Mouse (Mus musculus) limb, embryonic 14.5 days (tissue): ENCODE results near the gene Mmrn2. TPM values are rescaled to one million over a fixed set of nuclear protein-coding genes. Genes with fewer than 3 reads are reported as not detected.
A peak's percentile ranks its signal among the peaks of the same experiment; 100 is the strongest.
"Not testable (repeated sequence)": the region's sequence is repeated elsewhere in the genome, so short reads cannot be mapped to it uniquely, and the experiment has no call there.

Experiments
- ATAC-seq: fragments of 200-750 bp; cut with Nextera tagmentation; 2 replicates; pipeline ENCODE4 v1.8.0; 2017; ENCODE audit warnings: low read depth, moderate number of reproducible peaks, moderate TSS enrichment; ENCODE audit not compliant: low FRiP score
- DNase-seq: peaks from one replicate; pipeline ENCODE4 v3.0.0-alpha.2; 2015; ENCODE audit warnings: low spot score
- H3K27ac ChIP-seq: fragments of 300-500 bp; sonication (generic); replicated peaks from 2 replicates; pipeline ENCODE4 v1.5.1; 2014; ENCODE audit warnings: low read depth, mild to moderate bottlenecking, low read length, moderate library complexity, mixed read lengths
- H3K27me3 ChIP-seq: fragments of 300-500 bp; sonication (generic); 2 replicates; pipeline ENCODE4 v1.6.1; 2014; ENCODE audit warnings: low read length, mixed read lengths; ENCODE audit not compliant: control insufficient read depth, insufficient read depth
- H3K36me3 ChIP-seq: fragments of 300-500 bp; sonication (generic); 2 replicates; pipeline ENCODE4 v1.6.1; 2014; ENCODE audit warnings: mild to moderate bottlenecking, low read length, moderate library complexity, mixed read lengths; ENCODE audit not compliant: control insufficient read depth, insufficient read depth
- H3K4me1 ChIP-seq: fragments of 300-500 bp; sonication (generic); 2 replicates; pipeline ENCODE4 v1.6.1; 2014; ENCODE audit warnings: antibody characterized with exemption, low read length, mixed read lengths; ENCODE audit not compliant: control insufficient read depth, insufficient read depth
- H3K4me2 ChIP-seq: fragments of 300-500 bp; sonication (generic); replicated peaks from 2 replicates; pipeline ENCODE4 v1.6.1; 2014; ENCODE audit warnings: low read depth, mild to moderate bottlenecking, low read length, moderate library complexity; ENCODE audit not compliant: severe bottlenecking
- H3K4me3 ChIP-seq: fragments of 300-500 bp; sonication (generic); replicated peaks from 2 replicates; pipeline ENCODE4 v1.5.1; 2014; ENCODE audit warnings: low read length
- H3K9ac ChIP-seq: fragments of 300-500 bp; sonication (generic); 2 replicates; pipeline ENCODE4 v1.6.1; 2014; ENCODE audit warnings: mild to moderate bottlenecking, low read depth, low read length, moderate library complexity; ENCODE audit not compliant: severe bottlenecking
- H3K9me3 ChIP-seq: fragments of 300-500 bp; sonication (generic); 2 replicates; pipeline ENCODE4 v1.6.1; 2016; ENCODE audit warnings: low read length; ENCODE audit not compliant: control insufficient read depth
- POLR2A ChIP-seq: fragments of 200-500 bp; IDR thresholded peaks from 2 replicates; pipeline ENCODE4 v1.8.0; 2012; ENCODE audit warnings: inconsistent platforms, mild to moderate bottlenecking, moderate library complexity, borderline replicate concordance; ENCODE audit not compliant: insufficient read depth, insufficient read length; ENCODE audit errors: extremely low read depth
- WGBS: fragments of 180-500 bp; shearing (Covaris S2); extraction: QIAGEN DNeasy Blood & Tissue Kit; methylation state at CpG from one replicate; pipeline ENCODE4 v1.1.7; 2014; 5-methylcytosine and 5-hydroxymethylcytosine counted together
- polyA plus RNA-seq, 2 experiments: library from polyadenylated mRNA; depleted of rRNA in 1 of 2; stranded (reverse) in 1 of 2; unstranded in 1 of 2; fragments of >200 nt; fragmentation: Nextera tagmentation in 1 of 2; extraction: Ambion mirVana in 1 of 2; gene quantifications; 2 replicates each; pipeline versions ENCODE4 v1.2.1 to v1.2.3; 2012 to 2014

Mmrn2 gene
- polyA plus RNA-seq, 2 experiments, result 4.5 to 7.7 TPM

DNA sequence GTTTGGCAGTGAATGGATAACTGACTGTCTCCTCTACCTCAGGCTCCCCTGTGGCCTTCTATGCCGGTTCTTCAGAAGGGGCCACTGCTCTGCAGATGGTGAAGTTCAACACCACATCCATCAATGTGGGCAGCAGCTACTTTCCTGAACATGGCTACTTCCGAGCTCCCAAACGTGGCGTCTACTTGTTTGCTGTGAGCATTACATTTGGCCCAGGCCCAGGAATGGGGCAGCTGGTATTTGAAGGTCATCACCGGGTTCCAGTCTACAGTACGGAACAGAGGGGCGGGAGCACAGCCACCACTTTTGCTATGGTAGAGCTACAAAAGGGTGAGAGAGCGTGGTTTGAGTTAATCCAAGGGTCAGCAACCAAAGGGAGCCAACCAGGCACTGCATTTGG is 27.6 kb downstream of the Mmrn2 start:
- Histone ChIP-seq H3K27ac (no peak overlapping the region), H3K4me1 (no peaks in the 10 kb centered on the region), H3K4me2 (no peak overlapping the region), H3K27me3 (no peaks in the 10 kb centered on the region), H3K9ac (no peak overlapping the region), H3K9me3 (no peaks in the 10 kb centered on the region), H3K4me3 (no peak overlapping the region), H3K36me3 (peaks cover 43% of the 10 kb centered on the region)
- DNase-seq (no peak), ATAC-seq (no peak)
- 85% methylated on average over 8 of the region's 8 CpGs for WGBS
- no peak for TF ChIP-seq POLR2A

DNA sequence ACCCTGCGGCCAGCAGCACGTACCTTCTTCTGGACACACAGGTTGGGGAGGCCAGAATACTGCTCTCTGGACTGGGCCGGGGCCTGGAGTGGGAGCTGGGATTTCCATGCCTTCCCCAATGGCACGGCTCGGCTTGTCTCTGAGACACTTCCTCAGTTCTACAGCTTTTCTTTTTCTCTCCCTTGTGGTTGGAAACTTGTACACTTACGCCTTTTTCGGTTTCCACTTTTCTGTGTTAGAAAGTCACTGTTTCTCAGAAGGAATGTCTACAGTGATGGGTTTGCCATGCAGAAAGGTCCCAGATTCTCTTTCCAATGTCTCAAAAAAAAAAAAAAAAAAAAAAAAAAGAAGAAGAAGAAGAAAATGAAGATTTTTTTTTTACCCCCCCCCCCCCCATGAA is 28.2 kb downstream of the Mmrn2 start:
- no peak overlapping the region for H3K9ac ChIP-seq
- H3K4me3 ChIP-seq, result no peak overlapping the region
- no peaks in the 10 kb centered on the region for H3K27me3 ChIP-seq
- WGBS, result 95% methylated on average over 7 of the region's 7 CpGs
- DNase-seq, result no peak
- H3K27ac ChIP-seq, result no peak overlapping the region
- TF ChIP-seq POLR2A, result no peak
- H3K4me2 ChIP-seq, result no peak overlapping the region
- H3K36me3 ChIP-seq, result peaks cover 46% of the 10 kb centered on the region
- H3K9me3 ChIP-seq, result no peaks in the 10 kb centered on the region
- ATAC-seq, result no peak
- no peaks in the 10 kb centered on the region for H3K4me1 ChIP-seq

DNA sequence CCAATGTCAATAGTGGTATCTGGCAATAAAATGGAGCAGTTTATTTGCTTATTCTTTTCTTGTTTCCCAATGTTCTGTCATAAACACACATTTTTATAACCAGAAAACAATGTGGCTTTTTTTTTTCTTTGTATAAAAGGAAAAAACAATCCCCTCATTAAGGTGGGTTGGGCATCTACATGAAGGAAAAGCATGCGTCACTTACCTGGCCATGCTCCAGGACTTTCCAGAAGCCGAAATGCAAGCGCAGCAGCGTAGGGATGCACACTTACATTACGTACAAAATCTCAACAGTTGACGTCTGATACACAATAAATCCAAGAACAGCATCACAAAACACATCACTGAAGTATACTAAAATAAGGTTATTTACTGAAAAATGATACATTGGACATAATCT is 35.5 kb downstream of the Mmrn2 start:
- H3K4me1 ChIP-seq, result no peaks in the 10 kb centered on the region
- no peak for TF ChIP-seq POLR2A
- H3K4me3 ChIP-seq, result no peak overlapping the region
- H3K27me3 ChIP-seq, result no peaks in the 10 kb centered on the region
- no peak overlapping the region for H3K27ac ChIP-seq
- no peak for DNase-seq
- ATAC-seq, result no peak
- 95% methylated on average over 6 of the region's 6 CpGs for WGBS
- no peaks in the 10 kb centered on the region for H3K9me3 ChIP-seq
- H3K9ac ChIP-seq, result no peak overlapping the region
- peaks cover 78% of the 10 kb centered on the region for H3K36me3 ChIP-seq
- H3K4me2 ChIP-seq, result no peak overlapping the region

DNA sequence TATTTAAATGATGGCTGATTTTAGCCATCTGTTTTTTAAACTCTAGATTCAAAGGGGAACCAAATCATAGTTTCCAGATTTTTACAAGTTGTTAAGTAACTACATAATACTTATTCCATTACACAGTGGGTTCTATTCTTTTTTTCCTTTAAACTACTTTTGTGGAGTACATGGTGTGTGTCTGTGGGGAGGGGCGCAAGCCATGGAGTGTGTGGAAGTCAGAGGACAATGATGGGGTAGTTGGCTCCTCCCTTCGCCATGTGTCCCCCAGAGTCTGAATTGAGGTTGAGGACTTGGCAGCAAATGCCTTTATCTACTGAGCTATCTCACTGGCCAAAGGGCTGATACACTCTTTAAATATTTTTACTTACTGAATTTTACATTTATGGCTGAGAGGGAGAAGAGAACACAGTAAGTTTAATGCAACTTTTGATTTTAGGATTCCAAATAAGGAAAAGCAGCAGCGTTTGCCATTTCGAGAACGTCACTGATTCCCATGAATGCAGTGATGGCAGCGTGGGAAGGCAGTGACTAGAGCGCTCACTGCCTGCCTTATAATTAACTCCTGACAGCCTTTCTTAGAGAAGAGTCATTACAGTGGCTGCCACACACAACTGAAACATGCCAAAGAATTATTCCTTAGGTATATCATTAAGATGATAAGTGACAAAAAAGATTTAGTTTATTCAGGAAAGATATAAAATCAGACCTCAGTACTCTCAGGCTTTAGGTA is 37.1 kb downstream of the Mmrn2 start:
- Histone ChIP-seq H3K9ac (no peak overlapping the region), H3K27me3 (no peaks in the 10 kb centered on the region), H3K9me3 (no peaks in the 10 kb centered on the region), H3K4me1 (no peaks in the 10 kb centered on the region), H3K36me3 (peaks cover 73% of the 10 kb centered on the region), H3K27ac (no peak overlapping the region), H3K4me2 (no peak overlapping the region), H3K4me3 (no peak overlapping the region)
- no peak for DNase-seq
- no peak for ATAC-seq
- 87% methylated on average over 7 of the region's 7 CpGs for WGBS
- TF ChIP-seq POLR2A, result no peak

DNA sequence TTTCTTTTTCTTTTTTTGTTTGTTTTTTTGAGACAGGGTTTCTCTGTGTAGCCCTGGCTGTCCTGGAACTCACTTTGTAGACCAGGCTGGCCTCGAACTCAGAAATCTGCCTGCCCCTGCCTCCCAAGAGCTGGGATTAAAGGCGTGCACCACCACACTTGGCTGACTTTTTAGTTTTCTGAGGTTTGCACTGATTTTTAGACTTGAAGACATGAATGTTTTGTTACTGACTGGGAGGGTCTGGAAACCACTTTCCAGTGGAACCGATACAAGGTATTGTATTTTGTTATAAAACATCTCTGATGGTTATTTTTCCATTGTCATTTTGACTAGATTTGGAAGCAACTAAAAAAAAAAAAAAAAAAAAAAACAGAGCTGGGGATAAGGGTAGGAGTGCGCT is 41.7 kb downstream of the Mmrn2 start:
- not testable (repeated sequence) for H3K4me1 ChIP-seq, DNase-seq, H3K9ac ChIP-seq, H3K9me3 ChIP-seq, H3K27me3 ChIP-seq, H3K4me2 ChIP-seq, ATAC-seq, H3K27ac ChIP-seq, H3K4me3 ChIP-seq
- H3K36me3 ChIP-seq, result peaks cover 77% of the 10 kb centered on the region
- WGBS, result 92% methylated on average over 4 of the region's 4 CpGs

DNA sequence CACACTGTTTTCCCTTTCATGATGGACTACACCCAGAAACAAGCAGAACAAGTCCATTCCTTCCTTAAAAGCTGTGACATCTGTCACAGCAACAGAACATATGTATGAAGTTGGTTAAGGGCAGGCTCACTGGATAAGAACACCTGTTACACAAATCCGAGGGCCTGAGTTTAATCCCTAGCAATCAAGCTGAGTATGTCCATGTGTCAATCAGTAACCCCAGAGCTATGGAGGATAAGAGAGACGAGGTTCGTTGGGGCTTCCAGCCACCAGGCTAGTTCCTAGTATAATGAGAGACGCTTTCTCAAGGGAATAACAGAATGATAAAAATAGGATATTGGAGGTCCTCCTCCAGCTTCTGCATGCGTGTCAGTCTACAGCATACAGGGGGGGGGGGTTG is 42.2 kb downstream of the Mmrn2 start:
- WGBS, result 84% methylated on average over 5 of the region's 5 CpGs
- peaks cover 78% of the 10 kb centered on the region for H3K36me3 ChIP-seq

More for the DNA sequence above, 42.2 kb downstream of the Mmrn2 start:
- TF ChIP-seq POLR2A, result no peak
- H3K27ac ChIP-seq, result no peak overlapping the region
- no peak overlapping the region for H3K4me3 ChIP-seq
- H3K4me1 ChIP-seq, result no peaks in the 10 kb centered on the region
- H3K9me3 ChIP-seq, result no peaks in the 10 kb centered on the region
- no peaks in the 10 kb centered on the region for H3K27me3 ChIP-seq
- H3K9ac ChIP-seq, result no peak overlapping the region
- ATAC-seq, result peak; percentile 72; the same call in 1 of the 2 replicates
- H3K4me2 ChIP-seq, result no peak overlapping the region
- DNase-seq, result no peak
